Mouse (Mus musculus): ENCODE measurements at regions not wholly inside any gene's neighbourhood (a gene's known extent, or its start where the extent isn't known, plus 50 kb on each side); places are given as distances from the start of the nearest gene placed in this dataset.

- DNase-seq (ENCODE audit: inconsistent age in 2 of 2, low spot score in 1 of 2) = peak; percentile 2 to 26
These were observed 215.3 kb downstream of the Gm21294 start for GRCm38 (mm10) chrY:89267946-89268345.
